Mouse (Mus musculus) intestine, embryonic 14.5 days (tissue): ENCODE measurements at regions not wholly inside any gene's neighbourhood (a gene's known extent, or its start where the extent isn't known, plus 50 kb on each side); places are given as distances from the start of the nearest gene placed in this dataset.

ENCODE experiments used
- ATAC-seq: fragments of 200-750 bp; cut with Nextera tagmentation; replicated peaks from 2 replicates; pipeline ENCODE4 v1.8.0; 2017; ENCODE audit warnings: low read depth, moderate number of reproducible peaks, moderate TSS enrichment, moderate library complexity; ENCODE audit not compliant: low FRiP score, low TSS enrichment
- DNase-seq: peaks from one replicate; pipeline ENCODE4 v3.0.0-alpha.2; 2018; ENCODE audit warnings: low spot score
- H3K27ac ChIP-seq: fragments of 300-500 bp; sonication (generic); 2 replicates; pipeline ENCODE4 v1.5.1; 2014; ENCODE audit warnings: low read depth, mild to moderate bottlenecking, control low read depth
- H3K27me3 ChIP-seq: fragments of 300-500 bp; sonication (generic); replicated peaks from 2 replicates; pipeline ENCODE4 v1.6.1; 2014; ENCODE audit warnings: low read length, control low read depth; ENCODE audit not compliant: control insufficient read depth, insufficient read depth
- H3K36me3 ChIP-seq: fragments of 300-500 bp; sonication (generic); 2 replicates; pipeline ENCODE4 v1.6.1; 2014; ENCODE audit warnings: low read length, control low read depth; ENCODE audit not compliant: control insufficient read depth, insufficient read depth
- H3K4me1 ChIP-seq: fragments of 300-500 bp; sonication (generic); replicated peaks from 2 replicates; pipeline ENCODE4 v1.6.1; 2014; ENCODE audit warnings: low read length, control low read depth, mixed read lengths; ENCODE audit not compliant: control insufficient read depth, insufficient read depth
- H3K4me2 ChIP-seq: fragments of 300-500 bp; sonication (generic); 2 replicates; pipeline ENCODE4 v1.6.1; 2014; ENCODE audit warnings: low read length
- H3K4me3 ChIP-seq: fragments of 300-500 bp; sonication (generic); 2 replicates; pipeline ENCODE4 v1.5.1; 2014; ENCODE audit warnings: low read depth, low read length, control low read depth, mixed read lengths
- H3K9ac ChIP-seq: fragments of 300-500 bp; sonication (generic); 2 replicates; pipeline ENCODE4 v1.6.1; 2014; ENCODE audit warnings: mild to moderate bottlenecking, low read length
- H3K9me3 ChIP-seq: fragments of 300-500 bp; sonication (generic); 2 replicates; pipeline ENCODE4 v1.6.1; 2016; ENCODE audit warnings: low read length, control low read depth; ENCODE audit not compliant: control insufficient read depth
- WGBS: fragments of 180-500 bp; shearing (Covaris S2); extraction: QIAGEN DNeasy Blood & Tissue Kit; methylation state at CpG from one replicate; pipeline ENCODE4 v1.1.7; 2014; 5-methylcytosine and 5-hydroxymethylcytosine counted together

DNA sequence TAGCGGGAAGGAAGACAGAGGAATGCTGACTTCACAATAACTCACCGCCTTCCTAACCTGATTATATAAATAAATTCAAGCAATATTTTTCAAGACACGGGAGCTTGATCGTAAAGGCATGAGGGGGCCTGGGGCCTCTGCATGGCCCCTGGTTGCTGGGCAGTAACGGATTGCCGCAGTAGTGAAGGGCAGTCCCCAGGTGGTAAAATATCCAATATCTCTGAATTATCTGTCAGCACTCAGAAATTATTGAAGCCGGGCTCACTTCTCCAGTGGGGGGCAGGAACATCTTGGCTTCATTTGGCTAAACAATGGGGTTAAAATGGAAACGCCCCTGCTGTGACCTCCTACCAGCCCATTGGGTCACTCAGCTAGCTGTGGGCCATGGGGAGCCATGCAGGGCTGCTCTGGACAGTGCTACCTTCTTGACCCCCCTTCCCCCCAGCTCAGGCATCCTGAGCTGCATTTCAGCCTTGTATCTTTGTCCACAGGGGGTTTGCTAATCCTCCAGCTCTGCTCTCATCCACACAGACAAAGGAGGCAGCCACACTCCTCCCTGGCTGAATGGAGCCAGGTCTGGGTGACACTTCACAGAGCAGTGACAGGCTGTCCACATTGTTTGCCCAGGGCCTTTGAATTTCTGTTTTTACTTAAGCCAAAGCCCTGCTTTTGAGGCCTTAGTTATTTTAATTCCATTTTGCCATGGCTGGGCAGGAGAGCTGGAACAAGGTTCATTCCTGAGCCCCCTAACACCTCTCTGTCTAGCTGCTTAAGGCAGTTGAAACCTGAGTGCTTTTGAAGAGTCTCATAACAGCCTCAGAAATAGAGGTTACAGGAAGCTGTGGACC, 267.2 kb upstream of the N4bp1 start:
- Histone ChIP-seq H3K4me1 (no peaks in the 10 kb centered on the region), H3K4me2 (no peak overlapping the region), H3K9me3 (no peaks in the 10 kb centered on the region), H3K4me3 (no peak overlapping the region), H3K27me3 (no peaks in the 10 kb centered on the region), H3K36me3 (no peaks in the 10 kb centered on the region), H3K27ac (no peak overlapping the region), H3K9ac (no peak overlapping the region)
- WGBS: 30% methylated on average over 8 of the region's 8 CpGs
- no peak for ATAC-seq
- no peak for DNase-seq

DNA sequence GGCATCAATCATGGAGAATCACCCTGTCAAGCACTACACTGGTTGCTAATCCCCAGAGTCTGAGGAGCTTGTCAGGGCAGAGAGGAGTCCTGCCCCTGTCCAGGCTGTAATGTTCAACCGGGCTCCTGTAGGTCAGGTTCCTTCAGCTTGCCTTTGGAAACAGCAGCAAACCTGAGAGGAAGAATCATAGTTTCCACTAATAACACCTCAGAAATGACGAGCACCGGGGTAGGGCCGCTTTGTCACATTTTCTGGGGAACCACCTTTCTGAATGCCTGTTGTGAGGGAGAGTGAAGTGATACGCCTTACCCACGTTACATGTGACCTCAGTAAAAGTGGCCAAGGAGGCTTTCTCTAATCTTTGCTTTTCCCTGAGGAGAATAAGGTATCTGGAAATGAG, 263.8 kb upstream of the N4bp1 start:
- Histone ChIP-seq H3K36me3 (no peaks in the 10 kb centered on the region), H3K27me3 (no peaks in the 10 kb centered on the region), H3K4me1 (no peaks in the 10 kb centered on the region), H3K9me3 (peaks cover 3% of the 10 kb centered on the region; the same call in 1 of the 2 replicates), H3K4me2 (no peak overlapping the region), H3K27ac (no peak overlapping the region), H3K4me3 (no peak overlapping the region), H3K9ac (no peak overlapping the region)
- WGBS: 92% methylated on average over 6 of the region's 6 CpGs
- no peak for DNase-seq
- no peak for ATAC-seq

DNA sequence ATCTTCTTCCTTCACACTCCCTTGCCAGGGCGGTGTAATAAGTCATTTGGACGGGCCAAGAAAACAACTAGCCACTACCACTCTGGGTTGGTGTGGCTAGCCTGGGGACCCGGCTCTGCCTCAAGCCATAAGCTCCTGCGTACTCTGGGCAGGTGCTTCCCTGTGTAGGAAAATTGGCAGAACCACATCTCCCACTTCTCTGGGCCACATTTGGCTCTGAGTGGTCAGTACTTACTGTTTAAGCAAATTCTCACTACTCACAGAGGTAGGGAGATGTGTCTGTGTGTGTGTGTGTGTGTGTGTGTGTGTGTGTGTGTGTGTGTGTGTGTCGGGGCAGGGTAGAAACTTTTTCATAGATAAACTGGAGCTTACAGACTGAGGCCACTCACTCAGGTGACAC, 262.6 kb upstream of the N4bp1 start:
- DNase-seq (no peak), ATAC-seq (no peak)
- Histone ChIP-seq H3K27me3 (no peaks in the 10 kb centered on the region), H3K4me1 (no peaks in the 10 kb centered on the region), H3K4me2 (no peak overlapping the region), H3K27ac (no peak overlapping the region), H3K36me3 (no peaks in the 10 kb centered on the region), H3K9me3 (peaks cover 3% of the 10 kb centered on the region; the same call in 1 of the 2 replicates), H3K4me3 (no peak overlapping the region), H3K9ac (no peak overlapping the region)
- WGBS: 68% methylated on average over 5 of the region's 5 CpGs

GRCm38 (mm10) chr8:87137412-87137811, 252.4 kb upstream of the N4bp1 start:
- Histone ChIP-seq H3K9me3 (no peaks in the 10 kb centered on the region), H3K9ac (no peak overlapping the region), H3K4me1 (no peaks in the 10 kb centered on the region), H3K4me2 (no peak overlapping the region), H3K27me3 (no peaks in the 10 kb centered on the region), H3K27ac (no peak overlapping the region), H3K36me3 (no peaks in the 10 kb centered on the region), H3K4me3 (no peak overlapping the region)
- ATAC-seq (no peak), DNase-seq (no peak)
- WGBS: 92% methylated on average over 4 of the region's 4 CpGs

- H3K9me3 ChIP-seq: no peaks in the 10 kb centered on the region
- H3K4me2 ChIP-seq: no peak overlapping the region
- H3K27ac ChIP-seq: no peak overlapping the region
- H3K9ac ChIP-seq: no peak overlapping the region
- WGBS: 82% methylated on average over 3 of the region's 3 CpGs
- H3K4me3 ChIP-seq: no peak overlapping the region
- no peaks in the 10 kb centered on the region for H3K36me3 ChIP-seq
- ATAC-seq: no peak
- DNase-seq: no peak
- H3K27me3 ChIP-seq: no peaks in the 10 kb centered on the region
- no peaks in the 10 kb centered on the region for H3K4me1 ChIP-seq
Measured at GRCm38 (mm10) chr8:87131716-87132115, 246.7 kb upstream of the N4bp1 start.

DNA sequence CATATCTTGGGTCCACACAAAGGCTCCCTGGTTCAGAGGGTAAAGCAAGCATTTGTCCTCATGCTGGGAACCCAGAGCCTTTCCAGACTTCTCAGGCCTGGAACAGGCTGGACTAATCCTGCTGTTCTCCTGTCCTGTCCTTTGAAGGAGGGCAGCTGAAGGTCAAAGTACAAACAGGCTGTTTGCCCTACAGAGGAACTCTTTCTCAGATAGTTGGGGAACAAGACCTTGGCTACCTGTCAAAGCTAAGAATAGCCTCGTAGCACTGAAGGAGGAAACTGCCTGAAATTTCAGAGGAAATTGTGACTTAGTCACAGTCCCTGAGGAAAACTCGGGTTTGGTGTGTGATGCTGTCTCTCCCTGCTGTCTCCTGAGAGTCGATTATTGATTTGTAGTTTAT, 245.6 kb upstream of the N4bp1 start:
- H3K4me2 ChIP-seq: no peak overlapping the region
- H3K4me3 ChIP-seq: no peak overlapping the region
- H3K27me3 ChIP-seq: no peaks in the 10 kb centered on the region
- DNase-seq (no peak), ATAC-seq (no peak)
- no peak overlapping the region for H3K27ac ChIP-seq
- H3K9me3 ChIP-seq: no peaks in the 10 kb centered on the region
- no peak overlapping the region for H3K9ac ChIP-seq
- no peaks in the 10 kb centered on the region for H3K36me3 ChIP-seq
- H3K4me1 ChIP-seq: no peaks in the 10 kb centered on the region
- WGBS: 35% methylated on average over 3 of the region's 3 CpGs

- WGBS: 76% methylated on average over 4 of the region's 4 CpGs
- H3K4me2 ChIP-seq: no peak overlapping the region
- no peak overlapping the region for H3K4me3 ChIP-seq
- H3K36me3 ChIP-seq: no peaks in the 10 kb centered on the region
- no peaks in the 10 kb centered on the region; the same call in 1 of the 2 replicates for H3K4me1 ChIP-seq
- H3K27ac ChIP-seq: no peak overlapping the region
- no peaks in the 10 kb centered on the region for H3K9me3 ChIP-seq
- no peak overlapping the region for H3K9ac ChIP-seq
- H3K27me3 ChIP-seq: no peaks in the 10 kb centered on the region
- DNase-seq (no peak), ATAC-seq (no peak)
Measured at GRCm38 (mm10) chr8:87128593-87128992, 243.5 kb upstream of the N4bp1 start.

- H3K9me3 ChIP-seq: no peaks in the 10 kb centered on the region
- no peak overlapping the region for H3K4me3 ChIP-seq
- no peak for DNase-seq
- H3K9ac ChIP-seq: no peak overlapping the region
- no peaks in the 10 kb centered on the region for H3K36me3 ChIP-seq
- 56% methylated on average over 14 of the region's 14 CpGs for WGBS
- no peak for ATAC-seq
- no peak overlapping the region for H3K4me2 ChIP-seq
- no peaks in the 10 kb centered on the region for H3K27me3 ChIP-seq
- H3K27ac ChIP-seq: no peak overlapping the region
- H3K4me1 ChIP-seq: peaks cover 5% of the 10 kb centered on the region; the same call in 1 of the 2 replicates
Measured at GRCm38 (mm10) chr8:87116190-87116765, 231.2 kb upstream of the N4bp1 start.

- H3K27me3 ChIP-seq: no peaks in the 10 kb centered on the region
- no peak for ATAC-seq
- WGBS: 76% methylated on average over 7 of the region's 7 CpGs
Measured at GRCm38 (mm10) chr8:87112355-87112754, 227.3 kb upstream of the N4bp1 start.

More at GRCm38 (mm10) chr8:87112355-87112754, 227.3 kb upstream of the N4bp1 start:
- Histone ChIP-seq H3K36me3 (no peaks in the 10 kb centered on the region), H3K9ac (no peak overlapping the region), H3K4me3 (no peak overlapping the region), H3K27ac (no peak overlapping the region), H3K4me2 (no peak overlapping the region), H3K4me1 (no peaks in the 10 kb centered on the region), H3K9me3 (no peaks in the 10 kb centered on the region)
- no peak for DNase-seq
